In genomic region chr7:127393944-127394333, GRCm38 (mm10) we compare ENCODE assay signal across 7 mouse cellular contexts. TPM values are rescaled to one million over a fixed set of nuclear protein-coding genes. Genes with fewer than 3 reads are reported as not detected.
DNase-seq lines count a peak whose midpoint lies in the region; ATAC-seq and TF ChIP-seq lines count a peak whose summit lies in the region.

No protein-coding gene starts in this region.

- no peak for TF ChIP-seq POLR2A in limb, embryonic 14.5 days (IDR thresholded peaks at IDR 0.05; ENCODE audit: borderline replicate concordance, extremely low read depth, insufficient read depth, insufficient read length)

- ATAC-seq in lung, embryonic 15.5 days (ENCODE audit: borderline replicate concordance, extremely low read depth, low FRiP score, low TSS enrichment) = no peak; the same call in 1 of the 2 replicates
- peak; percentile 32; the same call in 1 of the 2 replicates for ATAC-seq in forebrain, embryonic 11.5 days (replicated peaks; ENCODE audit: low FRiP score)
- peak; percentile 14; the same call in 1 of the 2 replicates for ATAC-seq in limb, embryonic 14.5 days (ENCODE audit: low FRiP score, low read depth)
- ATAC-seq in stomach, embryonic 14.5 days (ENCODE audit: insufficient number of reproducible peaks, insufficient read depth, low FRiP score, low read depth) = no peak

- peaks cover 7% of the 10 kb centered on the region; the same call in 1 of the 2 replicates for H3K36me3 ChIP-seq in lung, embryonic 15.5 days
- no peaks in the 10 kb centered on the region for H3K36me3 ChIP-seq in forebrain, embryonic 11.5 days (ENCODE audit: control insufficient read depth, insufficient read depth, low read length)
- peaks cover 7% of the 10 kb centered on the region for H3K36me3 ChIP-seq in limb, embryonic 14.5 days (ENCODE audit: control insufficient read depth, insufficient read depth, low read length)
- H3K36me3 ChIP-seq in stomach, embryonic 14.5 days (ENCODE audit: control insufficient read depth, insufficient read depth, low read length) = 0 out of 2 replicates have a peak, but pooled peaks cover 6% of the 10 kb centered on the region

- H3K9me3 ChIP-seq in lung, embryonic 15.5 days = no peaks in the 10 kb centered on the region
- H3K9me3 ChIP-seq in forebrain, embryonic 11.5 days (ENCODE audit: control insufficient read depth, low read length) = no peaks in the 10 kb centered on the region
- no peaks in the 10 kb centered on the region for H3K9me3 ChIP-seq in limb, embryonic 14.5 days (ENCODE audit: control insufficient read depth, low read length)
- H3K9me3 ChIP-seq in stomach, embryonic 14.5 days (ENCODE audit: control insufficient read depth, low read depth, low read length) = no peaks in the 10 kb centered on the region

- peak overlapping the region; percentile 86 for H3K4me2 ChIP-seq in lung, embryonic 15.5 days
- H3K4me2 ChIP-seq in forebrain, embryonic 11.5 days (ENCODE audit: low read depth, low read length, severe bottlenecking) = peak overlapping the region; percentile 80
- H3K4me2 ChIP-seq in limb, embryonic 14.5 days (replicated peaks; ENCODE audit: low read depth, low read length, severe bottlenecking) = peak overlapping the region; percentile 72
- peak overlapping the region; percentile 48 for H3K4me2 ChIP-seq in stomach, embryonic 14.5 days (replicated peaks; ENCODE audit: low read depth, low read length)

- 11% methylated on average over 7 of the region's 7 CpGs for WGBS in lung, embryonic 15.5 days
- WGBS in forebrain, embryonic 11.5 days = 31% methylated on average over 7 of the region's 7 CpGs
- WGBS in limb, embryonic 14.5 days = 19% methylated on average over 7 of the region's 7 CpGs
- WGBS in stomach, embryonic 14.5 days = 12% methylated on average over 7 of the region's 7 CpGs

- H3K4me1 ChIP-seq in lung, embryonic 15.5 days = peaks cover 13% of the 10 kb centered on the region
- no peaks in the 10 kb centered on the region for H3K4me1 ChIP-seq in forebrain, embryonic 11.5 days (replicated peaks; ENCODE audit: control insufficient read depth, insufficient read depth, low read length)
- peaks cover 4% of the 10 kb centered on the region for H3K4me1 ChIP-seq in limb, embryonic 14.5 days (ENCODE audit: control insufficient read depth, insufficient read depth, low read length)
- peaks cover 5% of the 10 kb centered on the region; the same call in 1 of the 2 replicates for H3K4me1 ChIP-seq in stomach, embryonic 14.5 days (ENCODE audit: control insufficient read depth, insufficient read depth, low read length)

- H3K9ac ChIP-seq in lung, embryonic 15.5 days = peak overlapping the region; percentile 49
- peak overlapping the region; percentile 50 for H3K9ac ChIP-seq in forebrain, embryonic 11.5 days (ENCODE audit: low read length)
- H3K9ac ChIP-seq in limb, embryonic 14.5 days (ENCODE audit: low read depth, low read length, severe bottlenecking) = peak overlapping the region; percentile 72
- H3K9ac ChIP-seq in stomach, embryonic 14.5 days (replicated peaks; ENCODE audit: low read depth, low read length) = no peak overlapping the region

- DNase-seq in lung, postnatal 25 days (ENCODE audit: low spot score) = no peak
- DNase-seq in forebrain, embryonic 11.5 days (ENCODE audit: low spot score) = no peak
- DNase-seq in limb, embryonic 14.5 days (ENCODE audit: low spot score) = no peak
- no peak for DNase-seq in gastrocnemius, postnatal 4 days (ENCODE audit: low spot score in 2 of 2)
- no peak for DNase-seq in cerebellum, postnatal 4 days (ENCODE audit: low spot score in 2 of 2)

- no peaks in the 10 kb centered on the region for H3K27me3 ChIP-seq in lung, embryonic 15.5 days
- no peaks in the 10 kb centered on the region for H3K27me3 ChIP-seq in forebrain, embryonic 11.5 days (ENCODE audit: control insufficient read depth, insufficient read depth, low read length)
- no peaks in the 10 kb centered on the region for H3K27me3 ChIP-seq in limb, embryonic 14.5 days (ENCODE audit: control insufficient read depth, insufficient read depth, low read length)
- no peaks in the 10 kb centered on the region for H3K27me3 ChIP-seq in stomach, embryonic 14.5 days (ENCODE audit: control insufficient read depth, insufficient read depth, low read length)

- H3K27ac ChIP-seq in lung, embryonic 15.5 days = peak overlapping the region; percentile 85; the same call in 1 of the 2 replicates
- no peak overlapping the region for H3K27ac ChIP-seq in forebrain, embryonic 11.5 days (ENCODE audit: low read depth, low read length)
- H3K27ac ChIP-seq in limb, embryonic 14.5 days (replicated peaks; ENCODE audit: low read depth, low read length) = peak overlapping the region; percentile 86
- H3K27ac ChIP-seq in stomach, embryonic 14.5 days (ENCODE audit: low read length) = peak overlapping the region; percentile 59; the same call in 1 of the 2 replicates

- H3K4me3 ChIP-seq in lung, embryonic 15.5 days = peak overlapping the region; percentile 66
- peak overlapping the region; percentile 65 for H3K4me3 ChIP-seq in forebrain, embryonic 11.5 days (ENCODE audit: low read depth, low read length)
- H3K4me3 ChIP-seq in limb, embryonic 14.5 days (replicated peaks; ENCODE audit: low read length) = peak overlapping the region; percentile 65
- peak overlapping the region; percentile 57 for H3K4me3 ChIP-seq in stomach, embryonic 14.5 days (ENCODE audit: low read depth, low read length)

RNA-seq across cellular contexts. Expression of gene E430018J23Rik, which starts 0.5 kb away (rescaled TPM):
- polyA plus RNA-seq in lung, embryonic 15.5 days (2015; fragmentation: Nextera tagmentation; extraction: Ambion mirVana) = 6.7 and 7.0 TPM in 2 replicates
- 5.9 and 6.8 TPM in 2 replicates for polyA plus RNA-seq in forebrain, embryonic 11.5 days (2014; fragmentation: Nextera tagmentation; extraction: Ambion mirVana)
- polyA plus RNA-seq in limb, embryonic 14.5 days (2012; rRNA removed) = 8.8 and 11.6 TPM in 2 replicates
- 7.3 and 10.1 TPM in 2 replicates for polyA plus RNA-seq in limb, embryonic 14.5 days (2014; fragmentation: Nextera tagmentation; extraction: Ambion mirVana)
- polyA plus RNA-seq in stomach, embryonic 14.5 days (2014; fragmentation: Nextera tagmentation; extraction: Ambion mirVana) = 8.0 and 9.7 TPM in 2 replicates
- total RNA-seq in gastrocnemius, postnatal 4 days (2021) = 1 to 10 TPM; 4.7 to 5.5 TPM

RNA-seq across cellular contexts. Expression of gene 9130019O22Rik, which starts 7.0 kb away (rescaled TPM):
- polyA plus RNA-seq in lung, embryonic 15.5 days (2015; fragmentation: Nextera tagmentation; extraction: Ambion mirVana) = 7.3 and 7.9 TPM in 2 replicates
- 5.0 and 5.3 TPM in 2 replicates for polyA plus RNA-seq in forebrain, embryonic 11.5 days (2014; fragmentation: Nextera tagmentation; extraction: Ambion mirVana)
- polyA plus RNA-seq in limb, embryonic 14.5 days (2012; rRNA removed) = 3.5 and 3.9 TPM in 2 replicates
- 4.5 and 6.4 TPM in 2 replicates for polyA plus RNA-seq in limb, embryonic 14.5 days (2014; fragmentation: Nextera tagmentation; extraction: Ambion mirVana)
- polyA plus RNA-seq in stomach, embryonic 14.5 days (2014; fragmentation: Nextera tagmentation; extraction: Ambion mirVana) = 6.7 and 7.1 TPM in 2 replicates
- total RNA-seq in gastrocnemius, postnatal 4 days (2021) = 1 to 10 TPM; 2.8 to 3.3 TPM

RNA-seq across cellular contexts. Expression of gene Zfp764, which starts 12.7 kb away (rescaled TPM):
- polyA plus RNA-seq in lung, embryonic 15.5 days (2015; fragmentation: Nextera tagmentation; extraction: Ambion mirVana) = 9.0 and 10.0 TPM in 2 replicates
- 7.2 and 7.4 TPM in 2 replicates for polyA plus RNA-seq in forebrain, embryonic 11.5 days (2014; fragmentation: Nextera tagmentation; extraction: Ambion mirVana)
- polyA plus RNA-seq in limb, embryonic 14.5 days (2012; rRNA removed) = 7.8 and 8.8 TPM in 2 replicates
- polyA plus RNA-seq in limb, embryonic 14.5 days (2014; fragmentation: Nextera tagmentation; extraction: Ambion mirVana) = 8.4 and 9.1 TPM in 2 replicates
- 10.3 and 12.0 TPM in 2 replicates for polyA plus RNA-seq in stomach, embryonic 14.5 days (2014; fragmentation: Nextera tagmentation; extraction: Ambion mirVana)
- total RNA-seq in gastrocnemius, postnatal 4 days (2021) = 1 to 10 TPM; 4.6 to 5.0 TPM

RNA-seq across cellular contexts. Expression of gene Zfp747, which starts 18.1 kb away (rescaled TPM):
- polyA plus RNA-seq in lung, embryonic 15.5 days (2015; fragmentation: Nextera tagmentation; extraction: Ambion mirVana) = 9.5 TPM in 2 replicates
- polyA plus RNA-seq in forebrain, embryonic 11.5 days (2014; fragmentation: Nextera tagmentation; extraction: Ambion mirVana) = 8.5 and 8.6 TPM in 2 replicates
- polyA plus RNA-seq in limb, embryonic 14.5 days (2012; rRNA removed) = 7.3 and 8.0 TPM in 2 replicates
- 7.0 and 7.2 TPM in 2 replicates for polyA plus RNA-seq in limb, embryonic 14.5 days (2014; fragmentation: Nextera tagmentation; extraction: Ambion mirVana)
- 8.1 and 9.4 TPM in 2 replicates for polyA plus RNA-seq in stomach, embryonic 14.5 days (2014; fragmentation: Nextera tagmentation; extraction: Ambion mirVana)
- total RNA-seq in gastrocnemius, postnatal 4 days (2021) = 1 to 10 TPM; 4.6 to 6.9 TPM

RNA-seq across cellular contexts. Expression of gene Zfp688, which starts 27.9 kb away (rescaled TPM):
- polyA plus RNA-seq in lung, embryonic 15.5 days (2015; fragmentation: Nextera tagmentation; extraction: Ambion mirVana) = 23.0 and 24.0 TPM in 2 replicates
- polyA plus RNA-seq in forebrain, embryonic 11.5 days (2014; fragmentation: Nextera tagmentation; extraction: Ambion mirVana) = 35.4 and 35.7 TPM in 2 replicates
- 18.6 and 24.8 TPM in 2 replicates for polyA plus RNA-seq in limb, embryonic 14.5 days (2012; rRNA removed)
- polyA plus RNA-seq in limb, embryonic 14.5 days (2014; fragmentation: Nextera tagmentation; extraction: Ambion mirVana) = 24.3 and 25.2 TPM in 2 replicates
- polyA plus RNA-seq in stomach, embryonic 14.5 days (2014; fragmentation: Nextera tagmentation; extraction: Ambion mirVana) = 25.0 and 26.3 TPM in 2 replicates
- 1 to 10 TPM; 6.6 to 9.1 TPM for total RNA-seq in gastrocnemius, postnatal 4 days (2021)

Comparison
In these comparisons a context has a peak if more than half of its experiments do, and no peak if none do; other contexts are left out.
1. ATAC-seq: peak in forebrain, embryonic 11.5 days (single experiment) and limb, embryonic 14.5 days (single experiment); none in lung, embryonic 15.5 days (single experiment) and stomach, embryonic 14.5 days (single experiment).
2. Peak in every context shown above with its lines, with median percentiles within 50 percentile points of each other: H3K4me2 ChIP-seq and H3K4me3 ChIP-seq.